Mouse (Mus musculus): ENCODE results near the gene Map6d1.

Map6d1 gene

GRCm38 (mm10) chr16:20240468-20241414 is at the start of gene Map6d1:
TSS of gene Map6d1 (minus strand) at chr16:20241358.
- DNase-seq: peak; percentile 39 to 56

GRCm38 (mm10) chr16:20280238-20280637 is 39.1 kb upstream of the Map6d1 start:
- no peak for DNase-seq

GRCm38 (mm10) chr16:20279395-20279794 is 38.2 kb upstream of the Map6d1 start:
- DNase-seq: no peak

GRCm38 (mm10) chr16:20272994-20273393 is 31.8 kb upstream of the Map6d1 start:
- DNase-seq: no peak

GRCm38 (mm10) chr16:20271339-20271738 is 30.2 kb upstream of the Map6d1 start:
- no peak for DNase-seq

- DNase-seq: no peak
Measured at GRCm38 (mm10) chr16:20265089-20265488, 23.9 kb upstream of the Map6d1 start.

- no peak for DNase-seq
Measured at GRCm38 (mm10) chr16:20257926-20258325, 16.8 kb upstream of the Map6d1 start.

- no peak for DNase-seq
Measured at GRCm38 (mm10) chr16:20248442-20249174, 7.5 kb upstream of the Map6d1 start.

- DNase-seq: no peak
Measured at GRCm38 (mm10) chr16:20247103-20247502, 5.9 kb upstream of the Map6d1 start.

- no peak for DNase-seq
Measured at GRCm38 (mm10) chr16:20238646-20239045, 2.5 kb downstream of the Map6d1 start.

- DNase-seq: no peak
Measured at GRCm38 (mm10) chr16:20237426-20237825, 3.7 kb downstream of the Map6d1 start.

- no peak for DNase-seq
Measured at GRCm38 (mm10) chr16:20234406-20234805, 6.8 kb downstream of the Map6d1 start.

- no peak for DNase-seq
Measured at GRCm38 (mm10) chr16:20228167-20228566, 13.0 kb downstream of the Map6d1 start.

GRCm38 (mm10) chr16:20227504-20227903 is 13.7 kb downstream of the Map6d1 start:
- DNase-seq: peak in 1 of 2 experiments; percentile 11

GRCm38 (mm10) chr16:20226676-20227075 is 14.5 kb downstream of the Map6d1 start:
- DNase-seq: no peak

GRCm38 (mm10) chr16:20222726-20223125 is 18.4 kb downstream of the Map6d1 start:
- no peak for DNase-seq

- peak in 1 of 2 experiments; percentile 58 for DNase-seq
Measured at GRCm38 (mm10) chr16:20213591-20214226, 27.4 kb downstream of the Map6d1 start.

GRCm38 (mm10) chr16:20199501-20200201 is 41.5 kb downstream of the Map6d1 start:
- DNase-seq: peak in 1 of 2 experiments; percentile 32

- DNase-seq: no peak
Measured at GRCm38 (mm10) chr16:20196962-20197361, 44.2 kb downstream of the Map6d1 start.

- DNase-seq: peak in 1 of 2 experiments; percentile 36
Measured at GRCm38 (mm10) chr16:20195546-20195945, 45.6 kb downstream of the Map6d1 start.

- DNase-seq: no peak
Measured at GRCm38 (mm10) chr16:20192043-20192442, 49.1 kb downstream of the Map6d1 start.

GRCm38 (mm10) chr16:20191161-20191882 is 49.8 kb downstream of the Map6d1 start:
- DNase-seq: no peak

All from lung, postnatal 4 days (tissue).